Mouse (Mus musculus): ENCODE data around the gene Rgs9. TPM values are rescaled to one million over a fixed set of nuclear protein-coding genes. Genes with fewer than 3 reads are reported as not detected.

Rgs9 gene
- total RNA-seq, 2 experiments from 2014 or later, result 0.63 to 0.99 TPM

DNA sequence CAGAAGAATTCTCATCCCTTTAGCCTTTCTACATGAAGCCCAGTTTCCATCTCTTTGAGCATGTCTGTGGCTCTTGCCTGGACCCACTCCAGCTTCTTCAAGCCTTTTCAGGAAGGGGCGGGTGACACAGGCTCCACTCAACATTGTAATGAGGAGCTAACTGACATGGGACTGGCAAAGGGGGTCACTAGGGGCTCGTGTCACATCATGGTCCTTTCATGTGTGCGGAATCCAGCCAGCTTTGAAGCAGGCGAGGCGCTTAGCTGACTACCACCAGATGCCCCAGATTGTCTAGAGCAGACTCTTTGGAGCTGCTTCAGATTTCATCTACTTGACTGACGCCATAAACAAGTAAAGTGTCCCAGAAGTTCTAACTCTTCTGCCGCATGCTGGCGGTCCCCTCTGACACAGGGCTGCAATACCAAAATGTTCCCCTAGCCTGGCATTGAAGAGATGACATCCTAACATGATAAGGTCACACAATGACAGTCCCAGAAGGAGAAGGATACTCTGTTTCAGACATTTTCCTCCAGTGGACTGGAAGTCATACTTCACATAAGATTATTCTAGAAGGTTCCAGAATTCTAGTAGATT lies 122.5 kb downstream of the Rgs9 start:
- no peak for DNase-seq

Other genes with a start within 250 kb of the Rgs9 start
- not detected for gene E030025P04Rik, start 153.8 kb downstream of the Rgs9 start, total RNA-seq (2021)
- 10 to 100 TPM; 39.3 to 42.5 TPM for gene Gna13, start 64.7 kb upstream of the Rgs9 start, total RNA-seq (2021)
- not detected for gene 9930022D16Rik, start 115.8 kb upstream of the Rgs9 start, total RNA-seq (2021)
- gene Amz2, start 127.8 kb upstream of the Rgs9 start, total RNA-seq (2021), result 10 to 100 TPM; 48.8 to 49.5 TPM
- 10 to 100 TPM in 1 of 2 experiments, 1 to 10 TPM in 1; 9.3 to 12.3 TPM for gene Arsg, start 175.2 kb upstream of the Rgs9 start, total RNA-seq (2021)
- gene Slc16a6, start 175.5 kb upstream of the Rgs9 start, total RNA-seq (2021), result 10 to 100 TPM; 18.6 to 20.8 TPM